Mouse (Mus musculus) cerebellum, adult 8-10 months (tissue): ENCODE measurements around the gene Romo1.
"Not testable (repeated sequence)": the region's sequence is repeated elsewhere in the genome, so short reads cannot be mapped to it uniquely, and the experiment has no call there.

Experiments
- DNase-seq: peaks from one replicate; pipeline ENCODE4 v3.0.0; 2022

Gene Romo1

DNA sequence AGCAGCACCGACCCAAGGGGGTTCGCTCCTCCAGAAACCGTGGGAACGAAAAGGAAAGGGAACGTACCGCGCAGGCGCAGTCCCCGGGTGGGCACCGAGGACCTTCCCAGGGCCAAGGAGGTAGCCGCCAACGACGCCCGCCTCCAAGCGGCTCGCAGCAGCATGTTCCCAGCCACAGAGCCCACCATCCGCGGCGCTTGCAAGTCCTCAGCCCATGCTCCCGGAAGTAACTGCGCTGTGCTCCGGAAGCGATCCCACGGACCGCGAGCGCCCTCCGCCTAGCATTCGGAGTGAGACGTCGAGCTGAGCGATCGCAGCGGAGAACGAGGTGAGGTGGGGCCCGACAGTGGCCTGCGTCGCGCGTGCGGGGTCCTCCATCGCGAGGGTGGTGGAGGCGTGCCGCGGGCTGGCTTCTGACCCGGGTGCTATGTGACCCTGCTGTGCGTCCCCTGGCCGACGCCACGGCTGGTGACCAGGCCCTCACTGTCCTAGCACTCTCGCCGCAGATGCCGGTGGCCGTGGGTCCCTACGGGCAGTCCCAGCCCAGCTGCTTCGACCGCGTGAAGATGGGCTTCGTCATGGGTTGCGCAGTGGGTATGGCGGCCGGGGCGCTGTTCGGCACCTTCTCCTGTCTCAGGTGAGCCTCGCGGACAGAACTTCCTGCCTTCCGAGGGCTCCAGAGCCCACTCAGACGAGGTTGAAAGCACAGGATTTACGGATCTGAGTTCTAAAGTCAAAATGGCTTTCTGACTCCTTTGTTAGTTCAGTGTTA lies at the start of gene Romo1, which contains the start of gene Nfs1:
Gene Romo1 (plus strand): TSS at position 87 of the 772 bp plus-strand sequence.
Gene Nfs1 (minus strand): TSS at position 234 of the 772 bp plus-strand sequence.
- peak; percentile 84 for DNase-seq

DNA sequence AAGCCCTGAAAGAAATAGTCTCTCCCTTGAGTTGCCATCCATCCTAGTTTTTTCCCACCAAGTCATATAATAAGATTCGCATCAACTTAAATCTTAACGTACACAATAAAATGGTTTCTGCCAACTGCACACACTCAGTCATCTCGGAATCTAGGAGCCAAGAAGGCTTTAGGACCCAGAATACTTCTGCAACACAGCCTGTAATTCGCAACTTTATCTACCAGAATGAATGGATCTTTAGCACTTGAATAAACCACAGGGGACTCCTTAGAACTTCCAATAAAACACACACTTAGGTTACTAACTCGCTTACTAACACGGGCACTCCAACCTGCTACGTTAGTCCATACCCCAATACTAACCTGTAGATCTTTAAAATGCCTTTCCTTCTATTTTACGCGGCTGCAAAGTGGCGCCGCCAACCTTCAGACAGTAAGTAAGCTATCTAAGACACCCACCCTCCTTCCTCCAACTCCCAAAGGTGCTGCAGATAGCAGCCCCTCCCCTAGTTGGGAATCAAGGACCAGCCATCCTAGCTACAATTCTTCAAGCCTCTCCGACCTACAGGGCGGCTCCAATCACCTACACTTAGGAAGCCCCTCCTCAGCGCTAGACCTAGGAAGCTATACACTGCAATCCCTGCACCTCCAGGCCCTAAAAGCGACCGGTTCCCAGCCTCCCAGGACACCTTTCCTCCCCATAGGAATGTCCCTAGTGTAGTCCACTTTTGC lies 33.0 kb upstream of the Romo1 start:
- no peak for DNase-seq

DNA sequence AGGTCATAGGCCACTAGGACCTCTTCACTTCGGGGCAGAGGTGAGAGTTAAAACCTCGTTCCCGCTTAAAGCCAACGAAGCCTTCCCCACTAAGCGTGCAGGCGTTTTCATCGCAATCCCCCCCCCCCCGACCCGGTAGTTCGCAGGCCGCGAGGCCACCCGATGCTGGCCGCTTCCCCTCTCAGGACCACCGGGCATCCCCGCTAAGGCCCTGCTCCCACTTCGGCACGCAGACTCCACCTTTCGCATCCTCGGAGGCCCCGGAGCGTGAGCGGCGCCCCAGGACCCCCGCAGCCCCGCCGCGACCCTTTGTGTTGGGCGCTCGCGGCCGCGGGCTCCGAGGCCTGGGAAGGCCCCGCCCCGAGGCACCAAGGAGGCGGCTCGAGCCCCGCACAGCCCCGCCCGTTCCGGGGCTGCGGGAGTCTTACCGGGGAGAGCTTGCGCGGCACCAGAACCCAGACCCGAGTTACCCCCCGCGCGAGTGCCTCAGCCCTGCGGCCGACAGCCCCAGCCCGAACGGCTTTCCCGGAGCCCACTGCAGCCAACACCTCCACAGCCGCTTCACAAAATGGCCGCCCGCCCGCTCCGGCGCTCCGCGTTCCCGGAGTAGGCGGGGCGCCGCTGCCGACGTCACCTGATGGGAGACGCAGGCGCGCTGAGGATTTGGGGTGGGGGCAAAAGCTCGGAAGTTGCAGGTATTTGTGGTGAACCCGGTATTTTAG lies 32.3 kb upstream of the Romo1 start, which contains the start of the genes Cpne1 and Rbm12:
Gene Cpne1 (minus strand): TSS at position 608 of the 722 bp plus-strand sequence.
Gene Rbm12 (minus strand): TSS at position 621 of the 722 bp plus-strand sequence.
- peak; percentile 90 for DNase-seq

DNA sequence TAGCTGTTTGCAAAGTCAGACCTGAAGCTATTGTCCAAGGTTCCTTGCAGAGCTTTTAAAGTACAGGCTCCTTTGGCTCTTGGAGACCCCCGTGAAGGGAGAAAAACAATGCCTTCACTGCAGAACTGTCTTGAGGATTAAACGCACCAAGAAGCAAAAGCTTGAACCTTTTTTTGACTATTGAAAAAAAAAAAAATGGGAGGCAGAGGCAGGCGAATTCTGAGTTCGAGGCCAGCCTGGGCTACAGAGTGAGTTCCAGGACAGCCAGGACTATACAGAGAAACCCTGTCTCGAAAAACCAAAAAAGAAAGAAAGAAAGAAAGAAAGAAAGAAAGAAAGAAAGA lies 31.8 kb upstream of the Romo1 start:
- not testable (repeated sequence) for DNase-seq

DNA sequence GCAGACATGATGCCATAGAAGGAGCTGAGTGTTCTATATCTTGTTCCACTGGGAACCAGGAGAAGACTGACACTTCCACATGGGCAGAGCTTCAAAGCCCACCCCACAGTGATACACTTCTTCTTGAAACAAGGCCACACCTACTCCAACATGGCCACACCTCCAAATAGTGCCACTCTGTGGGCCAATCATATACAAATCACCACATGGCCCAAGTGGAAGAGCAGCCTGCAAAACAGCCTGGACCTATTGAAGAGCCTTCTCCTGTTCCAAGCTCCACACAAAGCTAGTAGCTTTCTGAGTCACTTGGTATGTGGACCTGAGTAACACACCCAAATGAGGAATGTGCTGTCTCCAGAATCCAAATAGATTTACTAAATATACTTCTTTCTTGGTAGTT lies 24.3 kb upstream of the Romo1 start:
- no peak for DNase-seq

DNA sequence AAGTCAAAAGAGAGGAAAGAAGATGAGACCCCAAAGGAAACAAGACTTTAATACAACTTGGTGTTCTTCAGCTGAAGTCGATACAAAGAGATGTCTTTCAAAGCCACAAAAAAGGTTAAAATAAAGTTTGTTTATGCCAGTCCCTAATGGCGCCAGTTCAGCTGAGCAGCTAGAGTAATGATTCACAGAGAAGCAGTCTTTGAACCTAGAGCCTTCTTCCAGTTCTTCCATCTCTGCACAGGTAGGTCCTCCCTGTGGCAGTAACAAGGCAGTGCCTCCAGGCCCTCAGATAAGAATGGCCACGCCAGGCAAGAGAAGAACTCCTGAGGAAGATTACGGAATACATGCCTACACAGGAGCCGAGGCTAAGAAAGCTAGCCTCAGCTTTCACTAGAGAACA lies 20.1 kb upstream of the Romo1 start:
- DNase-seq: no peak

DNA sequence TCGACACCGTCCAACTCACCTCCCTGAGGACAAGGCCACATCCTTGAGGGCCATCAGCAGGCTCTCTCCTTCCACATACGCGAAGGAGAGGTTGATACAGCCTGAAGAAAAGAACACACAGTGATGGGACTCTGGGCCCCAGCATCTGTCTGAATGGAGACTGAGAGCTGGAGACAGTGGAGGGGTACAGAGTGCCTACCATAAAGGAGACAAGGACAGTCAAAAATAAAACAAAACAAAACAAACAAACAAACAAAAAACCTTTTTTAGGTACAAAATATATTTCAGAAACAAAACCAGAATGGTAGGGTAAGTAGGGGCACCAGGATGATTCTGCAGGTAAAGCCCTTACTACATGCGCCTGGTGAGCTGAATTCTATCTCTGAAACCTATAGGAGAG lies 16.8 kb upstream of the Romo1 start, which contains the start of gene Gm28036:
Gene Gm28036 (minus strand): TSS at position 101 of the 400 bp plus-strand sequence.
- DNase-seq: no peak

DNA sequence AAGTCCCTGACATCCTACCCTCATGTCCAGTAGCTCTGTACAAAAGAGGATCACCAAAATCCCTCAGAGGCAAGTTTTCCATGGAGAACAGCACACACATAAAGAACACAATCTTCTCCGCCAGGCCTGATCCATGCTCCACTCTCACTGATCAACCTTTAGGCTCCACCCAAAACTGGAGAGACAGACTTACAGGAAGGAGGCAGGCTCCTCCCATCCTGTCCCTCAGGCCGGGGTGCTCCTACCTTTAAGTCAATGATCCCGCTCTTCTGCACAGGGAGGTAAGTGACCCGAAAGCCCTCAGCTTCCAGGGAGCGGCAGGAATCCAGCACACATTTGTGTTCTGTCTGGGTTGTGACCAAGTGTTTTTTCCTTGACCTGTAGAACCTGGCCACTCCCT lies 9.7 kb upstream of the Romo1 start:
- DNase-seq: no peak

DNA sequence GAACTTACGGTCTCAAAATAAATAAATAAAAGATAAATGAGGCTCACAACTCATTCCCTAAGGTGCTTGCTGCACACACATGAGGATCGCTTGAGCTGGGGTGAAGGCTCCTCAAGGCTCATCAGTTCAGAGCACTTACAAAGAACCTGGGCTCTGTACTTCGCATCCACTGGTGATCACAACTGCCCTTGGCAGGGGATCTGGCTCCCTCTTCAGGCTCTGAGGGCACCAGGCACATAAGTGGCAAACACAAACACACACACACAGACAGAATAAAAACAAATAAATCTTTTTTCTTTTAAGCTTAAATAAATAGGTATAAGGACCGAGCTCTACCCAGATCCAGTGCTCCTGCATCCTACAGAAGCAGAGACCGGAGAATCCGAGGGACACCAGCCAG lies 8.1 kb upstream of the Romo1 start:
- no peak for DNase-seq

DNA sequence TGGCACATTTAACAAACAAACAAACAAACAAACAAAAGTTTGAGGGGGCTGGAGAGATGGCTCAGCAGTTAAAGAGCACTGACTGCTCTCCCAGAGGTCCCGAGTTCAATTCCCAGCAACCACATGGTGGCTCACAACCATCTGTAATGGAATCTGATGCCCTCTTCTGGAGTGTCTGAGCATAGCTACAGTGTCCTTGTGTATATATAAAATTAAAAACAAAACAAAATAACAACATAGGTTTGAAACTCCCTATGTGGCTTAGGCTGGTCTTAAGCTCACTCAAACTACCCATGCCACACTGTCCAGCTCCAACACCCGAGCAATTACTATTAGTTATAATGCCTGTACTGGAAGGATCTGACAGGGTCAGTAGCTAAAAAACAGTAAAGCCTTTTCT lies 1.0 kb upstream of the Romo1 start:
- DNase-seq: no peak

DNA sequence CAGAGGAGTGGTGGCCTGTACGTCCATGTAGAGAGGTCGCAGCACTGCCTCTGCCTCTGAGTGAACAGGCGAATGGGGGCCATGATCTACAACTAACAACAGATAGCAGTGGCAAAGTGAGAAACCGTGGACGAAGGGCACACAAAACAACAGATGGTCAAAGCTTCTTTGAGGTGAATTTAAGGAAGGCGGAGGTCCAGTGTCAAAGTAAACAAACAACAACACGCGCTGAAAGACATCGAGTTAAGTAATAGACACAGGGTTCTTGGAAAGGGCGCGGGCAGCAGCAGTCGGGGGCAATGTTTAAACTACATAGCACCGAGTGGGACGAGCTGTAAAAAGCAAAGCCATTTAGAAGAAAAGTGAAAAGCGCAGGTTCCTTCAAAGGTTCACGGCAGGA lies 472 bp upstream of the Romo1 start:
- no peak for DNase-seq

DNA sequence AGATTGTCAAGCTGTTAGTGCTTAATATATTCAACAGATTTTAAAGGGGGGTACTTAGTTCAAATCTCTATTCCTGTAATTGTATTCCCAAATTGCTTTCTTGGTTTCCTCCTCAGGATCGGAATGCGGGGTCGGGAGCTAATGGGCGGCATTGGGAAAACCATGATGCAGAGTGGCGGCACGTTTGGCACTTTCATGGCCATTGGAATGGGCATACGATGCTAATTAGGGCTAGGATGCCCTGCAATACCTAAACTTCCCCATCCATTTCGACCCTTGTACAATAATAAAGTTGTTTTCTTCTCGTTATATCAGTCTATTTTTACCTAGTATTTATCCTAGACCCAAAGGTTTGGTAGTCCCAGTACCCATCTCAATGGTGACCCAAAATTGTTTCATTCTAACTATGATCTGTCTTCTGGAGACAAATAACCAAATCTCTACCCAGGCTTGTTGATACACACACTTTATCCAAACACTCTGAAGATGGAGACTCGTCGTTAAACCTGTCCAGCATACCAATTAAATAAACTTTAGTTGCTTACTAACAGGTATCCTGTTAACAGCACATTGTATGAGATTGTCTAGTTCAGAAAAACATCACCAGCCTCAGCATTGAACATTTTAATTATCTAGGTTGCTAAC lies 1.8 kb downstream of the Romo1 start:
- DNase-seq: no peak

DNA sequence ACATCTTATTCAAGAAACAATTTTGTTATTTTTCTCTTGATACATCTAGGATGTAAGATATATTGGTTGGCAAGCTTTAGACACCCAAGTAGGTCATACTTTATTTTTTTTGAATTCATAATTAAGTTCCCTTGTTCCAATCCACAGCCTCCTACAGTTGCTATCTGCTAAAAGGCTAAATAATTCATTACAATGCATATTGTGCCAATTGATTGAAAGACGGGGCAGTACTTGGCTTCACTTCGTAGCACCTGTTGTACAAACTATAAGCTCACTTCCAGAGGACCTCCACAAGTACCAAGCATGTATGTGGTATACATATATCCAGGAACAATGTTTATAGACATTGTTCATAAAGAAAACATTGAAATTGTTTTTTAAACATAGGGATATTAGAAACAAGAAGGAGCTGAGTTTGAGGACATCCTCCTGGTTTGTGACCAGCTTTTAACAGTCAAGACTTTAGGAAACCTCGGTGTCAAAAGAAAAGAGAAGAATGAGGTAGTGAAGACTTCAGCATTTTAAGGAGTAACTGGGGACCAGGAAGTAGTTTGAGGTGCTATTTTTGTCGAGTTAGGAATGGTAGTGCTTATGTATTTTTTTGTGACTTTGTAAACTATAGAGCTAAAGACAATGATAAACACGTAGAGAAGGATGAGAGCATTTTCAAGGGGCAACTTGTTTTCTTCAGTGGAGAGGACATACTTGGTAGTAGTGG lies 2.6 kb downstream of the Romo1 start:
- no peak for DNase-seq

DNA sequence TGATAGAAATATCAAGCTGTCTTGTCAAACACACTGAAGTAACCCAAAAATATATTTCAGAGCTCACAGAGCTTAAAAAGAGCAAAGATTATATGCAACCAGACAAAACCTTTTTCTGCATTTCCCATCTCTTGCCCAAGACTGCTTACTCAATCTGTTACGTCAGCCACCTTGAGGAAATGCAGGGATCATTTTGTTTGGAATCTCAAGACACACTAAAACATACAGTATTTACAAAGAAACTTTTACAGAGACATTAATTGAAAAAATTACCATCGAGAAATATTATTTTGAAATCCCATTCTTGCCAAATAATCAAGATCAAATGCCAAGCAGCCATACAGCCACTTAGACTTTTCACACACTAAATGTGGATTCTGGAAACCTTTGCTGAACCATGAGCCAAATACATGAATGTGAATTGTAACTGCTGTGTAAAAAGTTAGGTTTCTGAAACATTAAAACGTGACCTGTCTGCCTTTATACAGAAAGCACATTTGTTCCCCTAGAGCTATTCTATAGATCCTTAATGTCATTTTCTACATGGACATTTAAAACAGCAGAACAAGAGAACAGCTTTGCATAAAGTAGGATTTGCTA lies 3.6 kb downstream of the Romo1 start:
- DNase-seq: no peak

DNA sequence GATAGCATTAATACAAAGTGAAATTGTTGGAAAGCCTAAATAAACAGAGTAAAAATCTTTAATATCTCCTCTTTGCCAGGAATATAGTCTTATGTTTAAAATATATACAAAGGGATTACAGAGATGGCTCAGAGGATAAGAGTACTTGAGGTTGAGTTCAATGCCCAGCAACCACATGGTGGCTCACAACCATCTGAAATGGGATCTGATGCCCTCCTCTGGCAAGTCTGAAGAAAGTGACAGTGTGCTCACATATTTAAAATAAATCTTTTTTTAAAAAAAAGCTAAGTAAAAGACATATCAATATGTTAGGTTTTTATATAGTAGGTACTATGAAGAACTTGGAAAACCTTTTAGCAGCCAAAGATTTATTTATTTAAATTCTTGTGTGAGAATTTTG lies 7.7 kb downstream of the Romo1 start:
- DNase-seq: no peak

DNA sequence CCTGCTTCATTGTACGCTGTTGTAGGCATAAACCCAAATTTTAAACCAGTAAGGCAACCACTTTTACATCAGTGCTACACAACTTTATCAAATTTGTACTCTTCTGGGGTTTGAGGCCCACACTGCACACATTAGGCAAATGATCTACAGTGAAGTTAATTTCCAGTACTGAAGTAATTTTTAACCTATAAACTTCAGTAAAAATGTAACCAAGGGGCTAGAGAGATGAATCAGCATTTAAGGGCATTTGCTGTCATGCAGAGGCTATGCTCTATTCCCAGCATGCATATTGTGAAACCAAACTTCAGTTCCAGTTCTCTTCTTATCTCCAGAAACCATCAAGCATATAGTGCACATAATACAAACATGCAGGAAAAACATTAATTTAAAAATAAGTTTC lies 21.6 kb downstream of the Romo1 start:
- DNase-seq: no peak

DNA sequence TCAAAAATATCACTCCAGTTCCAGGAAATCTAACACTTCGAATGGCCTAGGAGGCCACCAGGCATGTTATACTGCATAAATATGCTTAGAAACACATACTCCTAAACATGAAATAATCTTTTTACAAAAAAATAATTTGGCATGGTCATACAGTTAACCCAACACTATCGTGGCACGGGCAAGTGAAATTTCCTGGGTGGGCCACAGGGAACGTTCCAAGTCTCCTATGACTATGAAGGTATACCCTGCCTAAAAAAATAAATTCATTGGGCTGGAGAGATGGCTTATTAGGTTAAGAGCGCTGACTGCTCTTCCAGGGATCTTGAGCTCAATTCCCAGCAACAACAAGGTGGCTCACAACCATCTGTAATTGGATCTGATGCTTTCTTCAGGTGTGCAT lies 22.7 kb downstream of the Romo1 start:
- DNase-seq: no peak

DNA sequence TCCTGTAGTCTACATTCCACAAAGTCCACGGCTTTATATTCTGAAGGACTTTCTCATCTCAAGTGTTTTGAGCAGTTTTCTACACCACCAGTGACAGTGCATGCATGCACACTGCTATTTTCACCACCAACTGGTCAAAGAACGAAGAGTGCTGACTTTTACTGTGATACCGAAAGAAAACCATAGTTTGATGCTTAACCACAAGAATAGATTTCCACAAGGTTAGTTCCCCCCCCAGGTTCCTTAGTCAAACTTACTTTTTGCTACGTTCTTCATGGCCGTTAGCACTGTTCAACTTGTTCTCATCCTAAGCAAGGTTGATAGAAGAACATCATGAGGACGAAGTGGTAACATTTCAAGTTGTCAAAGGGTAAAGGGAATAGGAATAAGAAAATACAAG lies 33.2 kb downstream of the Romo1 start:
- no peak for DNase-seq

DNA sequence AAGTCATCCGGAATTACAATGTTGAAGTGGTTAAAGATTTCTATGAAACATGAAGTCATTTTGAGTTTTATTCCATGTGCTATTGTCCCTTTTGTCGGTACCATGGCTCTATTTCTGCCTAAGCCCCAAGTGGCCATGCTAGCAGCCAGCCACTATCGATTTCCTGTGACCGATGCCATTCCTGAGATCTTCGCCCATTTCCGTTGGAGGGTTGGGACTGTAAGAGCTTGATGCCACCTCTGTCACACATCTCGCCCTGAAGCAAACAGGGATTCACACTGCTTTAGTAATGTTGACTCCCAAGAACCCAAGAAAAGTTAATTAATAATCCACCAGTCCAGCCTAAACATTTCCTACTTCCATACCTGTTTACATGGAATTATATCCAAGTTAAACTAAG lies 33.8 kb downstream of the Romo1 start:
- DNase-seq: no peak

DNA sequence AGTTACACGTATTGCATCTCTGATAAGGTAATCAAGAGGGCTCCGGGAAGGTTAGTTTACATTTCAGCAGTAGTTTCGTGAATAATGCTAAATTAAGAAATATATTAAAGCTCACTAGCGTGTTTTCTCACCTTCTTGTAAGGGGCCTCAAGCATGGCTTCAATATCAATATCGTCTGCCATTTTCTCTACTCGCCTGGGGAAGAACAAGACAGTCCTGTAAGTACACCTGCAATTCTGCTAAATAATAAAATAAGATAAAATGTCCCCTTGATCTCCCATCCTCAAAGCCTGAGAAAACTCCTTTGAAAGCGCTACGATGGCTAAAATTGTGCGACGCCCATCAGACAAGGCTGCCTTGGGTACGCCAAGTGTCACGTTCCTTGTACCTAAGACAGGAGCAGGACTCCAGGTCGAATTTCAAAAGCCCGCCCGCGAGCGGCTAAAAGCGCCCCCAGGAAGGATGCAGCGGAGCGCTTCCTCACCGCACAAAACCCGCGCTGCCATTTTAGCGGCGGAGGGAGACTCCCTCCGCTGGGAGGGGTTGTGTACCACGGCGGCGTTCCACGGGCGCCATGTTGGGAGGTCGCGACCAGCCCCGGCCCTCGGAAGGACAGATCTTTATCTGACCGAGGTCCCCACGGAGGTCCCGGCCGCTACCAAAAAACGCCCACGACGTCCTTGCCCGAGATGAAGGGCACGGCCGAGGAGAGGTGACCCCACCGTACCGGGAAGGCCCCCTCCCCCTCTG lies 35.4 kb downstream of the Romo1 start:
- DNase-seq: peak; percentile 67

DNA sequence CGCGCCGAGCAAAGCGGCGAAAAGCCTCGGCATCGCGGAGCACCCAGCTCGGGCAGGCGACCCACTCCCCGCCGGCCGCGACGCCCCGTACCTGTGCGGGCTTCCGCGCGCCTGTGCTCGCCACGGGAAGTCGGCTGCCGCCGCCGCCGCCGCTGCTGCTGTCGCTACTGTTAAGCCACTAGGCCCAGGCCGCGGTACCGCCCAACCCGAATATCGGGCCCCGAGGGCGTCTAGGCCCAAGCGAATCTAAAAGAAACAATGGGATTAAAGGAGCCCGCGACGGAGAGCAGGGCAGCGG lies 35.9 kb downstream of the Romo1 start:
- no peak for DNase-seq
